Mouse (Mus musculus) ES-Bruce4 (cell line): ENCODE measurements around the gene E130308A19Rik.

Experiments
- EP300 ChIP-seq: IDR thresholded peaks from 2 replicates; pipeline ENCODE4 v1.6.1; 2011; ENCODE audit warnings: low read depth, low read length; ENCODE audit not compliant: insufficient read depth
- POLR2A ChIP-seq: IDR thresholded peaks from one replicate; pipeline ENCODE4 v1.8.1; 2011; ENCODE audit warnings: low read length; ENCODE audit not compliant: insufficient read depth

GRCm38 (mm10) chr4:59787126-59787525 lies 161.1 kb downstream of the E130308A19Rik start:
- TF ChIP-seq POLR2A: no peak
- no peak for TF ChIP-seq EP300
